ENCODE assay signal across 8 mouse cellular contexts in the genomic region with DNA sequence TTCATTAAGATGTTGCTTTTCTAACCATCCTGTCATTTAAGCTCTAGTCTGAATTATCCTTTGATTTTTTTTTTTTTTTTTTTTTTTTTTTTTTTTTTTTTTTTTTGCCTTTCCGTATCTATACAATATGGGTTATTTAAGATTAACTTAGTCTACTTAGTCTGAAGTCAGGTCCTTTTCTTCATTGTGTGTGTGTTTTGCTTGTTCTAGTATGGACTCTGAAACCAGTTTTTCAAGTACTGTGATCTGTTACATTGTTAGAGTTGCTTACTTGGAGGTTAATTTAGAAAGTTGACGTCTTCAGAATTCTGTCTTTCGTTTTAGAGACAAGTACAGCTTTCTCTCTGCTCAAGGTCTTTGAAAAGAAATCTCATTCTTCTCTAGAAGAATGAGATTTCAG.
DNase-seq lines count a peak whose midpoint lies in the region; ATAC-seq and TF ChIP-seq lines count a peak whose summit lies in the region.

No protein-coding gene starts in this region.

- no peaks in the 10 kb centered on the region for H3K4me1 ChIP-seq in heart, postnatal 0 days (ENCODE audit: control insufficient read depth, insufficient read depth)
- H3K4me1 ChIP-seq in embryonic facial prominence, embryonic 11.5 days (ENCODE audit: control insufficient read depth, insufficient read depth, low read length) = no peaks in the 10 kb centered on the region
- peaks cover 2% of the 10 kb centered on the region; the same call in 1 of the 2 replicates for H3K4me1 ChIP-seq in hindbrain, embryonic 16.5 days (ENCODE audit: control insufficient read depth, insufficient read depth, low read depth, low read length)
- peaks cover 5% of the 10 kb centered on the region; the same call in 1 of the 2 replicates for H3K4me1 ChIP-seq in midbrain, embryonic 14.5 days (ENCODE audit: control insufficient read depth, insufficient read depth, low read length)

- no peaks in the 10 kb centered on the region for H3K36me3 ChIP-seq in heart, postnatal 0 days (replicated peaks; ENCODE audit: control insufficient read depth, insufficient read depth, low read length)
- H3K36me3 ChIP-seq in embryonic facial prominence, embryonic 11.5 days (replicated peaks; ENCODE audit: control insufficient read depth, insufficient read depth, low read depth, low read length) = no peaks in the 10 kb centered on the region
- H3K36me3 ChIP-seq in hindbrain, embryonic 16.5 days (ENCODE audit: control insufficient read depth, insufficient read depth, low read length) = no peaks in the 10 kb centered on the region
- H3K36me3 ChIP-seq in midbrain, embryonic 14.5 days (ENCODE audit: control insufficient read depth, insufficient read depth, low read length) = no peaks in the 10 kb centered on the region

- intact Hi-C loops in heart, postnatal 10 days (cut with DNase I) = no loop called here
- intact Hi-C loops in left cerebral cortex, postnatal 4 days (cut with DNase I) = loop anchor here (10.0 kb wide), 1 partner anchor 385 kb away; a partner anchor contains a TSS
- intact Hi-C loops in left cerebral cortex, postnatal 25 days (cut with DNase I) = no loop called here

- peak overlapping the region; percentile 71 for H3K4me2 ChIP-seq in heart, postnatal 0 days (ENCODE audit: low read depth, low read length)
- no peak overlapping the region for H3K4me2 ChIP-seq in embryonic facial prominence, embryonic 11.5 days (ENCODE audit: low read depth, low read length)
- H3K4me2 ChIP-seq in hindbrain, embryonic 16.5 days (ENCODE audit: low read length) = peak overlapping the region; percentile 84
- H3K4me2 ChIP-seq in midbrain, embryonic 14.5 days (ENCODE audit: low read length) = peak overlapping the region; percentile 58

- TF ChIP-seq CTCF in heart, postnatal 0 days (IDR thresholded peaks at IDR 0.05; ENCODE audit: low read depth) = no peak

- peak overlapping the region; percentile 48 for H3K4me3 ChIP-seq in heart, postnatal 0 days (ENCODE audit: low read depth, low read length)
- H3K4me3 ChIP-seq in embryonic facial prominence, embryonic 11.5 days (ENCODE audit: low read depth, low read length) = no peak overlapping the region
- peak overlapping the region; percentile 41 for H3K4me3 ChIP-seq in hindbrain, embryonic 16.5 days (ENCODE audit: low read length)
- H3K4me3 ChIP-seq in midbrain, embryonic 14.5 days (replicated peaks; ENCODE audit: low read depth, low read length) = peak overlapping the region; percentile 27; the same call in 1 of the 2 replicates

- no peaks in the 10 kb centered on the region for H3K9me3 ChIP-seq in heart, postnatal 0 days (replicated peaks; ENCODE audit: control insufficient read depth, low read length)
- no peaks in the 10 kb centered on the region for H3K9me3 ChIP-seq in embryonic facial prominence, embryonic 11.5 days (replicated peaks; ENCODE audit: control insufficient read depth, low read length)
- H3K9me3 ChIP-seq in hindbrain, embryonic 16.5 days (ENCODE audit: control insufficient read depth, low read length) = no peaks in the 10 kb centered on the region
- no peaks in the 10 kb centered on the region for H3K9me3 ChIP-seq in midbrain, embryonic 14.5 days (ENCODE audit: control insufficient read depth, low read length)

- H3K27me3 ChIP-seq in heart, postnatal 0 days (ENCODE audit: control insufficient read depth, insufficient read depth, low read length) = no peaks in the 10 kb centered on the region
- H3K27me3 ChIP-seq in embryonic facial prominence, embryonic 11.5 days (ENCODE audit: control insufficient read depth, insufficient read depth, low read length) = no peaks in the 10 kb centered on the region
- no peaks in the 10 kb centered on the region for H3K27me3 ChIP-seq in hindbrain, embryonic 16.5 days (replicated peaks; ENCODE audit: control insufficient read depth, insufficient read depth, low read length)
- H3K27me3 ChIP-seq in midbrain, embryonic 14.5 days (ENCODE audit: control insufficient read depth, insufficient read depth, low read length) = no peaks in the 10 kb centered on the region

- DNase-seq in heart, postnatal 0 days (ENCODE audit: low spot score) = no peak
- DNase-seq in heart, postnatal 10 days = no peak
- DNase-seq in embryonic facial prominence, embryonic 11.5 days (ENCODE audit: low spot score) = peak; percentile 25
- DNase-seq in midbrain, embryonic 14.5 days = no peak
- no peak for DNase-seq in left cerebral cortex, postnatal 4 days
- no peak for DNase-seq in left cerebral cortex, postnatal 25 days (ENCODE audit: low spot score in 2 of 2)
- no peak for DNase-seq in spleen, adult 12 weeks (ENCODE audit: low spot score)

- no peak for ATAC-seq in heart, postnatal 0 days (ENCODE audit: insufficient read depth, low read depth)
- no peak for ATAC-seq in embryonic facial prominence, embryonic 11.5 days (replicated peaks; ENCODE audit: insufficient number of reproducible peaks, low FRiP score, low TSS enrichment, low read depth)
- ATAC-seq in hindbrain, embryonic 16.5 days = no peak
- no peak for ATAC-seq in midbrain, embryonic 14.5 days (ENCODE audit: low FRiP score, low TSS enrichment)

- no peak overlapping the region for H3K9ac ChIP-seq in heart, postnatal 0 days (replicated peaks; ENCODE audit: low read depth, low read length)
- H3K9ac ChIP-seq in embryonic facial prominence, embryonic 11.5 days (replicated peaks; ENCODE audit: low read length) = no peak overlapping the region
- H3K9ac ChIP-seq in hindbrain, embryonic 16.5 days (ENCODE audit: low read depth, low read length) = no peak overlapping the region
- H3K9ac ChIP-seq in midbrain, embryonic 14.5 days (replicated peaks; ENCODE audit: low read length) = no peak overlapping the region; the same call in 1 of the 2 replicates

- WGBS in heart, postnatal 0 days = 50% methylated on average over 3 of the region's 3 CpGs
- WGBS in embryonic facial prominence, embryonic 11.5 days = 23% methylated on average over 3 of the region's 3 CpGs
- WGBS in hindbrain, embryonic 16.5 days = 5% methylated on average over 3 of the region's 3 CpGs
- WGBS in midbrain, embryonic 14.5 days = 4% methylated on average over 3 of the region's 3 CpGs

- no peak for TF ChIP-seq EP300 in heart, postnatal 0 days (IDR thresholded peaks at IDR 0.05; ENCODE audit: low read depth)

- no peak overlapping the region for H3K27ac ChIP-seq in heart, postnatal 0 days (ENCODE audit: low read depth)
- H3K27ac ChIP-seq in embryonic facial prominence, embryonic 11.5 days (replicated peaks; ENCODE audit: low read depth, low read length) = no peak overlapping the region
- peak overlapping the region; percentile 57 for H3K27ac ChIP-seq in hindbrain, embryonic 16.5 days (ENCODE audit: low read depth, low read length)
- peak overlapping the region; percentile 67; the same call in 1 of the 2 replicates for H3K27ac ChIP-seq in midbrain, embryonic 14.5 days (replicated peaks; ENCODE audit: low read depth, low read length)

Comparison
In these comparisons a context has a peak if more than half of its experiments do, and no peak if none do; other contexts are left out.
1. H3K27ac ChIP-seq: peak in hindbrain, embryonic 16.5 days (single experiment) and midbrain, embryonic 14.5 days (single experiment); none in heart, postnatal 0 days (single experiment) and embryonic facial prominence, embryonic 11.5 days (single experiment).